Mouse (Mus musculus) natural killer cell, adult 2 months (primary cell): Measurements from ENCODE around the gene Wasf2.

Experiments
- DNase-seq, 2 experiments: peaks; one replicate each; pipeline ENCODE4 v3.0.0; 2022; ENCODE audit warnings: low spot score in 2 of 2

Gene Wasf2

GRCm38 (mm10) chr4:133175998-133176760 lies 45.9 kb downstream of the Wasf2 start:
- no peak for DNase-seq

DNA sequence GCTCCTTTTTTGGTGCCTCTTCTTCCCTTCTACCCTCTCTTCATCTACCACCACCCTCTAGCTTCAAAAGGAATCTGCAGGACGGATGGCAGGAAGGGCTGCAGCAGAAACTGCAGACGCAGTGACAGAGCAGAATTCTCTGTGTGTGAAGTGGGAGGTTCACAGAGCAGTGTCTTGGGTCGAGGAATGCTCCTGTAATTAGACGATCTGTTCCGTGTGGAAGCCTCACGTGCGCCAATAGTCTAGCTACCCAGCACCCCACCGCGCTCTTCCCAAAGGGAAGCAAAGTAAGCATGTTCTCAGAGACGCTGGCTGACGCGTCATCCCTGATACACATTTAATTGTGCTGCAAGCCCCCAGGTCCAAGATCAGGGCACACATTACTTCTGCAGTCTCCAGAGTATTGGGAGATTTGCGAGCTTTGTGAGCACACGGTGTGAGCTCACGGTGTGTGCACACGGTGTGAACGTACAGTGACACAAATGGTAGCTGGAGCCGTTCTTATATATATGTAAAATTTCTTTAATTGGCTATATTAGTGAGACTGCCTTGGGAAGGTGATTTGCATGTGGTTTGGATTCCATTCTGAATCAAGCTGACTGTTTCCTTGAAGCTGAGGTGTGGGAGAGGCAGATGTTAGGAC lies 46.6 kb downstream of the Wasf2 start:
- DNase-seq, result no peak

DNA sequence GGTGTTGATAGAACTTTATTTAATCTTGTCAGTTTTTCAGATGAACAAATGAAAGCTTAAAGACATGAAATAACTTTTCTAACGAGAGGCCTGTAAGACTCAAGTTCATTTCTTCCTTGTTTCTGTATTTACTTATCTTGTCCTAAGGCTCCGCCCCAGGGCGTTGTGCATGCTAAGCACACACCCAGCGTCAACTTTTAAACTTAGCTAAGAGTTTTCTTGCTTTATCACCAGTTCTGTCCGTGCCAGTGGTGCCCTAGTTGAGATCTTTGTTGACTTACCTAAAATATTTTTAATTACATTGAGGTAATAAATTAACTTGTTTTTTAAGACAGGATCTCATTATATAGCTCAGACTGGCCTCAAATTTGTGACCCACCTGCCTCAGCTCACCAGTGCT lies 48.0 kb downstream of the Wasf2 start:
- no peak for DNase-seq

GRCm38 (mm10) chr4:133179258-133179657 lies 49.0 kb downstream of the Wasf2 start:
- DNase-seq, result no peak

- peak in 1 of 2 experiments; percentile 16 for DNase-seq
These were observed 52.2 kb downstream of the Wasf2 start for GRCm38 (mm10) chr4:133182439-133183033.

- DNase-seq, result no peak
These were observed 54.0 kb downstream of the Wasf2 start for GRCm38 (mm10) chr4:133184031-133184897.

- peak in 1 of 2 experiments; percentile 31 for DNase-seq
These were observed 54.8 kb downstream of the Wasf2 start for GRCm38 (mm10) chr4:133184898-133185665.

DNA sequence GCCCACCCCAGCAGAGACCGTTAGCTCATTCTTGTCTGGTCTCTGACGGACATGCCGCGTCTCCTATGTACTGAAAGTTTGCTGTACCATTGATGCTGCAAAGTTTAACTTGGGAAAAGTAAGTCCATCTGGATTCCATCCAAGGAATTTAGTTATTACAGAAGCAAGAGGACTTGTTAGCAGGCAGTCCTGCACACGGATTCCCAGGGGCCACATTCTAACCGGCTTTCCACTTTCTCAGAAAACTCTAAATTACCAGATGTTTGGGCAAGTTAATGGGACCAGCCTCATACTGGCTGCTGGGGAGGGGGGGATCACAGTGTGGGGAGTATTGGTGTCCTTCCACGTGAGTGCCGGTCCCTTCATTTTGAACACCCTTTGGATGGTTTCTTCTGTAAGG lies 55.6 kb downstream of the Wasf2 start:
- no peak for DNase-seq

GRCm38 (mm10) chr4:133186856-133187255 lies 56.6 kb downstream of the Wasf2 start:
- no peak for DNase-seq

DNA sequence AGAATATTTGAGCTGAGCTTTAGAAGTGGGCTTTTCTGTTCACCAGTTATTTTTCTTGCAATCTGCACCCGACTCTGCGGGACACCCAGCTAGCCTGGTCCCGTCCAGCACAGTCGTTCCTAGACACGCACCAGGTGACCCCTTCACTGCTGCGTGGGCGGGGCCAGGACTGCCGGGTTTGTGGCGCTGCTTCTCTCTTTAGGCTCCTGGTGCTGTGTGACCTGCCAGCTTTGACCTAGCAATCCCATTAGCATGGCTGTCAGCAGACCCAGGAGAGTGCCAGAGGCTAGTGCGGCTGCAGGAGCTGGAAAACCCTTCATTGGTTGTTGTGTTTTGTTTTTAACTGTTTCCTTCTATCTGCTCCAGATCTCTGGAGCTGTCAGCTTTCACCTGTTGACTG lies 59.1 kb downstream of the Wasf2 start:
- no peak for DNase-seq

- no peak for DNase-seq
These were observed 64.2 kb downstream of the Wasf2 start for GRCm38 (mm10) chr4:133194482-133194881.

- no peak for DNase-seq
These were observed 64.7 kb downstream of the Wasf2 start for GRCm38 (mm10) chr4:133195014-133195413.

GRCm38 (mm10) chr4:133196136-133196535 lies 65.8 kb downstream of the Wasf2 start:
- DNase-seq, result no peak

DNA sequence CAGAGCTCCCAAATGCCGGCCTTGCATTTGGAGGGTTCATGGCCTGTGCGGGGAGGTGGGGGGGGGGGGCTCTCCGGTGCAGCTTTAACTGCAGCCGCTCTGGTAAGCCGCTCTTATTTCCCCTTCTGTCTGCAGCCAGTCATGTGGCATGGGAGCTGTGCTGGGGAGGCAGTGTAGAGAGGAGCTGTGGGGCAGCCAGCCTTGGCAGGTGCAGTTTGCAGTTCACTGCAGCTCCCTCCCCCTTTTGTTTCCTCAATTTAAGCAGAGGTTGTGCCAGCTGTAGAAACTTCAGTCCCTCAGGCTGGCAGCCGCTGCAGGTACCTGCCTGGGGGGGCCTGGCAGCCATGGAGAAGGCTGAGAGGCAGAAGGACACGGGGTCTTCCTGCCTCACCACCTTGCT lies 66.5 kb downstream of the Wasf2 start:
- DNase-seq, result peak in 1 of 2 experiments; percentile 68

GRCm38 (mm10) chr4:133197355-133197754 lies 67.0 kb downstream of the Wasf2 start:
- no peak for DNase-seq

DNA sequence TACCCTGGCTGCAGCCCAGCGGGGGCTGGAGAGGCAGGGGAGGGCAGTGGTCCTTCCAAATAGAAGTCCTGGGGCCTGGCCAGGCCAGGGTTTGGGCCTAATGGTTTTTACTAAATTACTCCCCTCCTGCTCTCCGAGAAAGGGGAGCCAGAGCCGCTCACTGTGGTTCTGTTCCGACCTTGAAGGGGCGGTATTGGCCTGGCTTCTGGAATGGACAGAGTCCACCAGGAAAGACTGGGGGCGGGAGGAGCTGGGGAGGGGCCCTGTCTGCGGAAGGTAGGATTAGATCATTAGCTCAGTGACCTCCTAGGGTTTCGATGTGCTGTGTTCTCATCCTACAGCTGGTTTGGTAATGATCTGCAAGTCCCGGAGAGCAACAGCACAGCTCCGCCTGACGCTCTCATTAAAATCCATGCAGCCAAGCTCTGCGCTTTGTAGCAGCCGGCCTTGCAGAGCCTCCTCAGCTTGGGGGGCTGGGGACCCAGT lies 67.5 kb downstream of the Wasf2 start:
- DNase-seq, result no peak

GRCm38 (mm10) chr4:133198337-133199180 lies 68.3 kb downstream of the Wasf2 start:
- DNase-seq, result no peak

DNA sequence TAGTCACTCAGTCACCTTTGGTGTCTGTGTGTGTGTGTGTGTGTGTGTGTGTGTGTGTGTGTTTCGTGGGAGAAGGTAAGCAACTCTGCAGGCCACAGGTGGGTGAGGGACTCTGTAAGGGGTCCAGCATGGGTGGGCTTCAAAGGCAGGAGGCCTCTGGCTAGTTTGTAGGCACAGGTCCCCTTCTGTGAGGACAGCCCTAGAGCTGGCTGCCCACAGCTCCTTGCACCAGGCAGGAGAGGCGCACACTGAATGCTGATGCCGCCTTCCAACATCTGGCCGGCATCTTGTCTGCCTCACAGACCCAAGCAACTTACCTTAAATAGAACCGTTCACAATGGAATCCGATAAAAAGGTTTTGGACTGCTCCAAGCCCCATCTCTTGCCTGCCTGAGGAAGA lies 69.4 kb downstream of the Wasf2 start:
- no peak for DNase-seq

DNA sequence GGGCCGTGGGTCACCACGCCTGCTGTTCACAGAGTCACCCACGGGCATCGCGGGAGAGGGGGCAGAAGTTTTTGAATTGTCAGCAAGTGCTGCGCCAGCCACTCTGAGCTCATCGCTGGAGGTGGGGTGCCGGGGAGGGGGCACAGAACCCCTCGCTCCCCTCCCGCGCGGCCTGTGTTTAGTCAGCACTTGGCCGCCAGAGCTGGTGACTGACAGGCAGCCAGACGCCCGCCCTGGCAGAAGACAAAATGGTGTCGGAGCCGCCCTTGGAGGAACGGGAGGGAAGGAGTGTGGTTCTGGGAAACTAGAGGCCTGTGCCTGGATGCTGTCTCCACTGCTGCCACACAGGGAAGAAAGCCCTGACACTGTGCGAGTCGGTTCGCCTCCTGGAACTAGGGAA lies 70.0 kb downstream of the Wasf2 start:
- DNase-seq, result no peak
